Mouse (Mus musculus) heart, postnatal 36 days (tissue): ENCODE results near the gene Lypd6b. TPM values are rescaled to one million over a fixed set of nuclear protein-coding genes. Genes with fewer than 3 reads are reported as not detected.

ENCODE experiments used
- DNase-seq, 2 experiments: peaks; one replicate each; pipeline ENCODE4 v3.0.0; 2021 to 2022
- intact Hi-C: fragments of 180-260 bp; cut with DNase I; formaldehyde crosslinking; loops from one replicate; pipeline ENCODE4 v1.15.1; 2025
- total RNA-seq, 2 experiments: library from RNA; stranded (reverse); gene quantifications; 2 replicates each; pipeline ENCODE4 v1.2.3; 2021

The Lypd6b gene
- total RNA-seq, 2 experiments from 2014 or later, result not detected

DNA sequence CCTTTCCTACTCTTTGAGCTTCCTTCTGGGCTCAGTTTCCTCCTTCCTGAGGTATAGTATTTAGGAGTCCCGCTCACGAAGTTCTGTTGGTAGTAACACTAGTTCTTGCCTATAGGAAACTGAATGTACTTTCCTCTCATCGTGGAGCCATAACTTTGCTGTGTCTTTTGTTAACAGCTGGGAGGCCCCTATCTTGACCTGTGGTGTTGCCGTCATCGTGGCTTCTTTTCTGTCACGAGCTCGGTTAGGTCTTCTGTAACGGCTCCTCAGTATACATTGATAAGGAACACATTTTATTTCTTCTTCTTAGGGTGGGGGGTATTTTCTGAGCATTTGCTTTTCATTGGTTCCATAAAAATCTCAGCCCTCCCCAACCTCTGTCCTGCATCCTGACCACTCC, 74.2 kb downstream of the Lypd6b start:
- no peak for DNase-seq
- intact Hi-C loops, result no loop called here

DNA sequence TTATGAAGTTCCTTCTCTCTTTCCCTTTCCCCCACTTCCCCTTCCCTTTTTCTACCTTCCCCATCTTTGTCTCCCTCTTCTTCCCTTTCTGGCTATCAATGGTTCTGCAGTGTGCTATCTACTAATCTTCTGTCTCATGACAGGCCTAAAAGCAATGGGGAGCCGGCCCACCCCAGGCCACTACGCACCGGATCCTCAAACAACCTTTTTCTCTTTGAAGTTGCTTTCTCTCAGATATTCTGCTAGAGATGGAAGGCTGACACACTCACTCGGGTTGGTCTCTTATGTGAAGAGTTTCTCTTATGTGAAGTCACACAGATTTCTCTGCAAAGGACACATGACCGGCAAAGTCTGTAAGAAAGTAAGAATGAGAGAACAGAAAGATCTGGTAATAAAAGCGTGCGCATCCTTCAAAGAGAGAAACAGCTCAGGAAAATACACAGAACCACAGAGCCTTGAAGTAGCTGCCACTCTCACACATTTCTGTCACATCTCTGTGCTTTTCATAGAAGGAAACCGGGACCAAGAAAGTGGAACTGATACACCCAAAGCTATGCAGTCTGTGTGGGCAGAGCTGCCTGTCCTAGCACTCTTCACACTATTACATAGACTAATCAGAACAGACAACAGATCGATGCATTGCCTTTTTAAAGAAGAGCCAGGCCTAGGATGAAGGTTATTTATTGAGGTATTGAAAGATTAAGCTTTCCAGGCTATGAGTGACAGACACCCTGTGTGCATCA, 80.8 kb downstream of the Lypd6b start:
- DNase-seq, result no peak
- intact Hi-C loops, result no loop called here

DNA sequence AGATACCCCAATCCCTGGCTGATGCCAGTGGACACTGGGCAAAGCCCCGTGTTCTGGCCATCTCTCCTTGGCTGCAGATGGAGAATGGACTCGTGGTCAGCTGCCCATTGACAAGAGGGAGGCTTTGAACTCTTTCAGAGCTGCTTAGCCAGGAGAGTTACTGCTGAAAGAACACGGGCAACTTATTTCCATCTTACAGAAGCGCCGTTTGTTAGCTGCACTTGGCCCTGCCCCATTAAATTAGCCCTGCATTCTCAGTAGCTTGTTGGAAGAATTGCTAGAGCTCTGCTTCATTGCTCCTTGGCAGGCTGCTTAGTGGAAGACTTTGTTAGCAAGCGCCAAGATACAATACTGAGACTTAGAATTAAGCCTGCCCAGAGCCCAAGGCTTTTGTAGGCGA, 81.6 kb downstream of the Lypd6b start:
- no peak for DNase-seq
- intact Hi-C loops, result no loop called here

DNA sequence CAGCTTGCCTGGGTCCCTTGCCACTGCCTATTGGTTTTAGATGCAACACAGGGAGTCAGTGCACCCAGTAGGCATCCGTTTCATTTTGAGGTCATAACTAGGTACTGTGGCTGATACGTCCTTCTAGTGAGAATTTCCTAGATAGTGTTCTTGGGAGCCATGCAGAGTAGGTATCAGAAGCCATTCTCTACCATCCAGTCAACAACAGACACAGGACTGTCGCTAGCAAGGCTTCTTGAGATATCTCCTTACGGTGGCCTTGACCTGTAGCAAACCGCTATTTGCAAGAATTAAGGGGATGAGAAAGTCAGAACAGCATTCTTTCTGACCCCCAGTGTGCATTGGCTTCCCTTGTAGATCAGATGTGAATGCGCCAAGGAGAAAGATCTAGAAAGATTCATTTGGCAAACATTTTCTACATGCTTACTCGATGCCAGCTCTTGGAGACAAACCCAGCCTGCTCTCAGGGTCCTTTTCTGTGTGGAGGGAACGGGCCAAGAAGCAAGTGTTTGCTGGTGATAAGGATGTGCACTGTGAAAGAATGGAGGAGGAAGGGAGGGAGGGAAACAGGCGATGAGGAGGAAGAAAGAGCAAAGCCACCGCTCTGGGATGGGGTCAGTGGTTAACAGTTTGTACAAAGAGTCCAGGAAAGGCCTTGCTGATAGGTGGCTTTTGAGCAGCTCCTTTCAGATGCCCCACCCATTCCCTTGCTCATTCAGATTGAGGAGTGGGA, 82.5 kb downstream of the Lypd6b start:
- DNase-seq, result no peak
- intact Hi-C loops, result no loop called here

DNA sequence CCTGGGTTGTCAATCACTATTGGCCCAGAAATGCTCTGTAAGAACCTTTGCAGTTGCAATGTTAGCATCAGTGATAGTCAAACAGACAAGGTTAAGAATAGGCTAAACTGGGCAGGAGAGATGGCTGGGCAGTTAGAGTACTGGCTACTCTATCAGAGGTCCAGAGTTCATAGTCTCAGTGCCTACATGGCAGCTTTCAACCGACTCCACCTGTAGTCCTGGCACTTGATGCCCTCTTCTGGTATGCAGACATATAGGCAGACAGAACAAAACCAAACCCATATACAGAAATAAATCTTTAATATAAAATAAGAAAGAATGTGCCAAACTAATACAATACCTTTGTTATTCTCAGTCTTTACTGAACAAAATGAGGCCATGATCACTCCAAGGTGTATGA, 83.5 kb downstream of the Lypd6b start:
- intact Hi-C loops, result no loop called here
- no peak for DNase-seq

DNA sequence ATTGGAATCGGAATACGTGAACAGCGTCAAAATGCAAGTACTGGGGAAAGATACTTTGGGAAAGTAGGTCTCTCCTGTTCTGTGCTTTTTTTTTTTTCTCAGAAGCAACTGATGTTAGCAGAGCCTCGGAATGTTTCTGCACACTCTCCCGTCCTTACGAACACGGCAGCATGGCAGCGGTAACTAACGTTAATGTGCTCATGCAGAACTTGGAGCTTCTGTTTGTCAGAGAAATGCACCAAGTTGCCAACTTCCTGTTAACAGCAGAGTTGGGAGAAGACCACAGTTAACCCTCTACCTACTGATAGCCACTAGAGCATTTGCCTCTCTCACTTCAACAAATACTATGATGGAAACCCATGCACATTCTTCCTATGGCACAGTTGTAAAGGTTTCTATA, 93.0 kb downstream of the Lypd6b start:
- DNase-seq, result no peak
- intact Hi-C loops, result no loop called here

DNA sequence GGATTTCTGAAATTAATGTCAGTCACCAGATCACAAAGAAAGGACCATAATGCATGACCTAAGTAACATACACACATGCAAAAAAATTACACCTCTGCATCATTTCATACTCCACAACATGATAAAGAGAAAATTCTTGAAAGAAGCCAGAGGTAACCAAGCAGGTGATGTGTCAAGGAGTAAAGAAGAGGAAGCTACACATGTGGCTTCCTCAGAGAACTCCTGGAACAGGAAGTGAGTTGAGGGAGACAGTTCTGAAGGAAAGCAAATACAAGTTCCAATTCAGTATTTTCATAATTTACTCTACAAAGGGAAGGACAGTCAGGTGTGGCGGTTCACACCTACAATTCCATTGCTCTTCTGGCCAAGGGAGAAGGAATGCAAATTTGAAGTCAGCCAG, 93.5 kb downstream of the Lypd6b start:
- DNase-seq, result no peak
- intact Hi-C loops, result no loop called here

DNA sequence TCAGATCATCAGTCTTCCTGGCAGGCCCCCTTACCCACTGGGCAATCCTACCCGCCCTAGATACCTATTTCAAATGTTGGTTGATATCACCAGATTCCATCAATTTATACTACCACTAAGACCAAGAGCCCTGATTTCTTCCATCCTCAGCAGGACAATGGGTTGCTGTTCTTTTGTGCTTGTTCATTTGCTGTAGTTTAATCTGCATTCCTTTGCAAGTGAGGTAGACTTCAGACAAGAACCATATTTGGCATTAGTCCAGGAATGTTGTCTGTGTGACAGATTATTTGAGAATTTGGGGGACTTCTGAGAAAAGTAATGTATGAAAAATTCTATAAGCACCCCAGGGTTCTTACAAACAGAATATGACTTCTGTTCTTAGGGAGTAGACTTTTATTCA, 95.0 kb downstream of the Lypd6b start:
- intact Hi-C loops, result no loop called here
- no peak for DNase-seq

DNA sequence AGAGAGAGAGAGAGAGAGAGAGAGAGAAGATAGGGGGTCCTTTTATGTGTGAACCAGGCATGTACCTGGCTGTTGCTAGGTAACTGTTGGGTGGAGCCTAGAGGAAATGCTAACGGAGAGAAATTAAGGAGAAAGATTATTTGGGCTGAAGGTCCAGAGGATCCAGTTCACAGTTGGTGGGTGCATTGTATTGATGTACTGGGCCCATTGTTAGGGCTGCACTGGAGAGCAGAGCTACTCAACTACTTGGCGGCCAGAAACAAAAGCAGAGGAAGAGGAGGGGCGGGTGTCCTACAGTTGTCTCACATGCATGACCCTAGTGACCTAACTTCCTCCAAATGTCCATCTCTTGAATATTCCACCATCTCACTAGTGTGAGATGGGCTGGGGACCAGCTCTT, 96.5 kb downstream of the Lypd6b start:
- intact Hi-C loops, result no loop called here
- DNase-seq, result no peak

DNA sequence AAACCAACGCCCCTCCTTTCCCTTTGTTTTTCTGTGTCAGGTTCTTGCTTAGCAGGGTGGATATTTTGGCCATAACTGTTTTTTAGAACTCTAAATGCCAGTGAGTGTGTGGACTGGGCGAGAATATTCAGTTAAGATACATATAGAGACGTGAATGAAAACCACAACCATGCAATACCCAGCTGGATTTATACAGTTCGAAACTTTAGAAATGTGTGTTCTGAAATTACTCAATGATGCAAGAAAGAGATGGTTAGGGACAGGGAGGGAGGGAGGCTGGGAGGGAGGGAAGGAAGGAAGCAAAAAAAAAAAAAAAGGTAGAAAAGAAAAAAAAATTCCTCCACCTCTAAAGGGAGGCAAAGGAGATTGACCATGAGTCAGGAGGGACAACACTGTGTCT, 98.7 kb downstream of the Lypd6b start:
- no peak for DNase-seq
- intact Hi-C loops, result no loop called here

DNA sequence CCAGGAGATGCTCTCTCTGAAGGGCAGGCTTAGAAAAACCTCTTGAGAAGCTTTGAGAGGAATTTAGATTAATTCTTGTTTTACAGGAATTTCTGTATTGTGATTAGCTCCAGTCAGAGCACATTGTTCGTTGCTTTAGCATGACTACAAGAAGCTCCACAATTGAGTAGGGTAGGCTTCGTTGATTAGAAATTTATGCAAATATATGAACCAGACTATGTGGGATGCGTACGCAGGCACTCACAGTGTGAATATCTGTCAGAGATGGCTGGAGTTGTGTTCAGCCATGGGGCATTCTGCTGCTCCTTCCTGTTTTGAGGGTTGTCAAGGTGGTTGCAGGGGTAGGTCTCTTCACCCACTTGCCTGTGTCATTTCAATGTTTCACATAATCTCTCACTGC, 100.9 kb downstream of the Lypd6b start:
- DNase-seq, result no peak
- intact Hi-C loops, result no loop called here

DNA sequence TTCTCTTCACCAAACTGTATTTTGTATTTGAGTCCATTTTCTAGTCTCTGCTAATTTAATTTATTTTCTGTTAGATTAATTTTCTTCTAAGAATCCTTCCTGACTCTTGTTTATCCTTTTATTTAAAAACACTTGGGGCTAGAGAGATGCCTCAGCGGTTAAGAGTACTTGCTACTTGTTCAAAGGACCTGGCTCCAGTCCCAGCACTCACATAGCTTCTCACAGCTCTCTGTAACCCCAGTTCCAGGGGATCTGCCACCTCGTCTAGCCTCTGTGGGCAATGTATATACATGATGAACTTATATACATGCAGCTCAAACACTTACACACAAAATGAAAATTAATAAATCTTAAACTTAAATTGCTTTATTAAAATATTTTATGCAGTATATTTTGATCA, 103.2 kb downstream of the Lypd6b start:
- intact Hi-C loops, result no loop called here
- DNase-seq, result no peak

DNA sequence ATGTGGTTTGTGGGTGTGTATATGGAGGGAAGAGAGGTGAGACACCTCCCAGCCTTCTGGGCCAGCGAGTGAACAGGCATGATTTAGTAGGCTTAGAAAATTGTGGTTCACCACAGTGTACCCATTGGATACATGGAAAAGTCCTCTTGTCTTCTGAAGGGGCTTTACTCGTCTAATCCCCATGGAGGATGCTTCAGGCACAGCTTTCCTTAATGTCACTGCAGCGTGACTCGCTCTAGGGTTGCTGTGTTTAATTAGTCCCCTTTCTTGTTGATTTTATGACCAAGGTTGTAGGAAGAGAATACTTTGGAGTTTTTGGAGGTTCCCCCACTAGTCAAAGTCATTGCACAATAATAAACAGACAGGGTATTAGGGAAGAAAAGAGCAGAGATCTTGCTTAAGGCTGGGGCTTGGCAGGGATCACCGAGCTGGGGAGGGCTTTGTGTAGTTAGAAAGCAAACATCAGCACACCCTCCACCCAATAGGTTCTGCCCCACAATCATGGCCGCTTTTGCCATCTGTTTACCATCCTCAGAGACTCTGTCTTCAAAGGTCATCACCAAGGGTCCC, 122.4 kb downstream of the Lypd6b start:
- DNase-seq, result no peak
- intact Hi-C loops, result no loop called here

DNA sequence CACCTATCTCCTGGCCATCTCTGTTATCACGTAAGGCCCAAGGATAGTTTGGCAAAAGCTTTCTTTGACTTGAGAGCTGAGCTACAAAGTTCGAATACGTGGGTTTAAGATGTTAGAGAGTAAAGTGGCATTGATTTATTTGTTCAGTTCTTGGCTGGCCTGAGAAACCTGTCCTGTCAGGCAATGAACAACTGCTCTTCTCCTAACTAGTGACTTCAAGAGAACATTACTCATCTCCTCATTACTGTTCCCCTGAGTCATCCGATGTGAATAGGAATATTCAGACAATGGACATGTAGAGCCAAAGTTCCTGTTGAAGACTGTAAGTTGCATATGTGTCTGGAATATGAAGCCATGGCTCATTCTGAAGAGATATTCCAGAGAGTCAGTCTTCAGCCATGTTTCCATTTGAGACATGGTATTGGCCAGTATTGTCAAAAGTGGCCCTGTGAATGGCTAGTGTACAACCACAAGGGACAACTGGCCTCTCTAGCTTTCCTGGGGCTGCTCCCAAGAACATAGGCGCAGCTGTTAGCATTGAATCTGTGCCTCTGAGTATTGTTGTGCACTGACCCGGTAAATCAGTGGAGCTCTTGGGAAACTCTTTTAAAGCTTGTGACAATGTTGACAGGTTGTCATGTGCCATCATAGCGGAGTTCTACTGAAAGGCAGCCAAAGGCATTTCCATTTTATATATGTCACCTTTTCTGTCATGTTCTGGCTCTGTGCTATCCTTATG, 124.0 kb downstream of the Lypd6b start:
- intact Hi-C loops, result no loop called here
- no peak for DNase-seq

DNA sequence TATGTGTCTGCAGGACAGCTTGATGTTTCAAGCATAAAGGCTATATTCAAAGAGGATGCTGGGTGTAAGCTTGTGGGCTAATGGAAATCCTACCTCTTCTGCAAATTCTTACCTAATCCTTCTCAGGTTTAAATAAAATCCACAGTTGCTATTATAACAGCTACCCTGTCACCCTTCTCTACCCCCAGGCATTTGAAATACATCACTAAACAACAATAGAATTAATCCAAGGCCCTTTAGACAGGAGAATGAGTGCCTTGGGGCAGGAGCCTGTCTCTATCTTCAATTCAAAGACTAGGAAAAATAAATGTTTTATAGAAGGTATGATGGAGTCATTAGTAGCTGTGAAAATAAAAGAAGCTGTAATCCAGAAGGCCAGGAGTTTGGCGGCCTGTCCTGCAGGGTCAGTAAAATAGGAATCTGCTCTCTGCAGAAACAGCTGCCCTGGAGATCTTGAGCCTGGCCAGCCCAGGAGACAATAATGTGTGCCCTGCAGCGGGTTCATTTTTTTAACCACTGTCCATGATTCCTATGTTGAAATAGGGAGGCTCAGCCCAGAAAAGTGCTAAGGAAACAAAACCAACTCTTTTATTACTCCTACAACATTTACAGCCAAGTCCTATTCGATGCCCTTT, 124.9 kb downstream of the Lypd6b start:
- intact Hi-C loops, result no loop called here
- DNase-seq, result no peak

DNA sequence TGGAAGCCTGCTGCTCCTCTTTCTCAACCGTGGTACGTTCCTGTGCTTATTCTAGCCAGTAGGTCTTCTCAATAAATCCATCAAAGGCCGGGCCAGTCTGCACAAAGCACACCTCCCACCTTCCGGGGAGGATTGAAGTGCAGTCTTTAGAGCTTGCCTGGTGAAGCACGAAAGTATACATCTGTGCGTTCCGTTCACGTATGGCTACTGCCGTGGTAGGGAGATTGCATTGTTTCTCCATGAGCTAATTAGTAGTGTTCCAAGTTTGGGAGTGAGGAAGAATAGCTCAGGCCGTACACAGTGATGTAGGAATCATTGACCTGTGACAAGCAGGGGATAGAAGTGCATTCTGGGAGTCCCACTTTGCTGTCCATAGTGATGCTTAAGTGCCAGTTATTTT, 130.0 kb downstream of the Lypd6b start:
- intact Hi-C loops, result no loop called here
- no peak for DNase-seq

DNA sequence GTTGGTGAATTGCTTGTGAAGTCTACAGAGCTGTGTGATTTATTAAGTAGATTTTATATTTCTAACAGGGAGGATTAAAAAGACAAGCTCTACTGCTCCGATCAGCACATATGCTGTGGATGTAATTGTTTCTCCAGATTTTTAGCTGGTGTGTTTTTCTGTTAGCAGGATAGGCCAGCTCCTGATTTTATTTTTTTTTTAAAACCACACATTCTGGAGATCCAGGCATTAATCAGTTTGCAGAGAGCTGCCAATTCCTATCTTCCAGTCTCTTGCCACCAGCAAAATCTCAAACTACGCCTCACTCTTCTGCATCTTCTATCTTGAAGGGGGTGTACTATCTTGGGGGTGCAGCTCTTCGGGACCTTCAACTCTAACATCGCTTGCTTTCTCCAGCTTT, 130.6 kb downstream of the Lypd6b start:
- intact Hi-C loops, result no loop called here
- no peak for DNase-seq

DNA sequence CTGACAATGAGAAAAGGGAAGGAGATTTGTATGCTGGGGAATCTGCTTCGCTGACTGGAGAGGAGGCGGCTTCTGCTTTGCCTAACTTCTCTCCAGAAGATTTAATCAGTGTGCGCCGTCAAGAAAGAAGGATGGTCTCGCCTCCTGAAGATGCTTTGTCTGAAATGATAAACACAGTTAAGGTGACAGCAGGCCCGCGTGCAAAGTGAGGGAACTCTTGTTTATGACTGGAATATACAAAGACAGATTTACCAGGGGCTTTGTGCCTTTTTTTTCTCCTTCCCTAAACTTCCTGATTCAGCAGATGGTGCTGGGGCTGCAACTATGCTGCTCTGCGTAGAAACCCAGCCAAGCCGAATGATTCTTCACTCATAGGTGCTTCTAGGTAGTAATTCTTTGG, 131.2 kb downstream of the Lypd6b start:
- DNase-seq, result no peak
- intact Hi-C loops, result no loop called here

DNA sequence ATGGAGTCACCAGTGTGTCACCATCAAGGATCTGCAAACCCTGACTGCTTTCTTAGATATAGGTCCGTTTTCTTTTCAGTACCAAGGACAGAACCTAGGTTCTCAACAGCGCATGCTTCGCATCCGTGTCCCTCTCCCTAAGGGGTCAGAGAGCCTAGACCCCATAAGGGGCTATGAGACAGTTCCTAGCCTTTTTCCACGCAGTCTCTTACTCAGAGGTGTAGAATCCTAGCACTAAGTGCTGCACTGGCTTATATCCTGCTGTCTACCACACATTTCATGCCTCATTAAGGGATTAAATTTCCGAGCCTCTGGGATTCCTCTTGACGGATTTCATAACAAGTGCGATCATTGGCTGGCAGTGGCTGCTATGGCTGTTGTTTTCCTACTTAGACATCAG, 134.5 kb downstream of the Lypd6b start:
- DNase-seq, result no peak
- intact Hi-C loops, result no loop called here

DNA sequence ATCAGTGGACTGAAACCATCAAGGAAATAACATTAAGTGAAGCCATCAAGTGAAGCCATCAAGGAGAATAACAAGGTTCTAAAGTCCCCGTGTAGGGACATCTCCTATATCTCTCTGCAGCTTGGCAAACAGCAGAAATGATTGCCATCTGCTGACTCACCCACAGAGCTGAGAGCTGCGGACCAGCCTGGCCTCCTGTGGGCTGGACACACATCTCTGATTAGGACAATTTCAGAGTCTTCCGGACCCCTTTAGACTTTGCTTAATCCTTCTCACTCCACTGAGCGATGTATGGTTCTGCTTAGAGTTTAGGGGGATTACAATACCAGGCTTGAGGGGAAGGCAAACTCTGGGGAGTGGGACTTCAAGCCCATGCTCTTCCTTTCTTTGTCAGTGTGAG, 135.3 kb downstream of the Lypd6b start:
- intact Hi-C loops, result no loop called here
- DNase-seq, result no peak

DNA sequence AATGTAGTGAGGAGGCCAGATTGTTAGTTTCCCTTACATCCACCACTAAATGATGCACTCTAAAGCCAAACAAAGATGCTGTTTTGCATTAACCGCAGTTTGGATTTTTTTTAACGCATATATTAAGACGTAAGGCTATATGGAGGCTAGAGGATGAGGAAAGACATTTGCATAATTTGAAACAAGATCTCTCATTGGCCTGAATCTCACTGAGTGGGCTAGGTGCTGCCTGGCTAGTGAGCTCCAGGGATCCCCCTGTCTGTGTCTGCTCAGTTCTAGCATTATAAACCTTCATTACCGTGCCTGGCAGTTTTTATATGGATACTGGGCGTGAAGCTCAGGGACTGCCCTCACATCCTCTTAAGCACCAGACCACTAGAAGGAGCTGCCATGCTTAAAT, 138.7 kb downstream of the Lypd6b start:
- no peak for DNase-seq
- intact Hi-C loops, result no loop called here
